Mouse (Mus musculus) small intestine, adult 2 months (tissue): ENCODE measurements at regions not wholly inside any gene's neighbourhood (a gene's known extent, or its start where the extent isn't known, plus 50 kb on each side); places are given as distances from the start of the nearest gene placed in this dataset.

Experiments used
- CTCF ChIP-seq: fragments of 200-500 bp; IDR thresholded peaks from 2 replicates; pipeline ENCODE4 v1.5.1; 2012; ENCODE audit warnings: low read depth, mild to moderate bottlenecking, control low read depth, inconsistent platforms, low read length, moderate library complexity, mixed read lengths; ENCODE audit not compliant: insufficient replicate concordance, insufficient read length; ENCODE audit errors: extremely low read depth
- POLR2A ChIP-seq: fragments of 200-500 bp; IDR thresholded peaks from 2 replicates; pipeline ENCODE4 v1.6.1; 2012; ENCODE audit warnings: low read depth, mild to moderate bottlenecking, control low read depth, inconsistent platforms, low read length, moderate library complexity

DNA sequence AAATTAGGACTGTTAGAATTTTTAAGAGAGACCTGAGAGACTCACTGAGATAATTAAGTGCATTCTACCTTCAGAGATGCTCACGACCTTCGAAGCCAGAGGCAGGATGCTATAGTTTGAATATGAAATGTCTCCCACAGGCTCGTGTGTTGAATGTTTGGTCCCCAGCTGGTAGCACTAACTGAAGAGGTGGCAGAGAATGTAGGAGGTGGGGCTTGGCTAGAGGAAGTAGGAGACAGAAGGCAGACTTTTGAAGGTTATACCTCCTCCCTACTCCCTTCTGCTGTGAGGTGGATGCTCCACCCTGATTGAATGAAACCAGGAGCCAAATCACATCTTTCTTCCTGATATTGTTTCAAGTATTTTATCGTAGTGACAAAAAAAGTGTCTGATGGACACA is 79.3 kb upstream of the Otos start:
- TF ChIP-seq POLR2A = no peak
- TF ChIP-seq CTCF = no peak
